Mouse (Mus musculus): ENCODE measurements at regions not wholly inside any gene's neighbourhood (a gene's known extent, or its start where the extent isn't known, plus 50 kb on each side); places are given as distances from the start of the nearest gene placed in this dataset.

GRCm38 (mm10) chr19:26987197-26987596 is 101.5 kb downstream of the Gm815 start:
- Histone ChIP-seq H3K4me1 (replicated peaks; ENCODE audit: low read depth, low read length) (no peaks in the 10 kb centered on the region), H3K36me3 (ENCODE audit: insufficient read depth, low read length) (no peaks in the 10 kb centered on the region), H3K27me3 (ENCODE audit: insufficient read depth, low read length) (no peaks in the 10 kb centered on the region), H3K9me3 (ENCODE audit: low read length) (no peaks in the 10 kb centered on the region), H3K4me3 (replicated peaks; ENCODE audit: low read length) (no peak overlapping the region)
- TF ChIP-seq CTCF (conservative IDR thresholded peaks at IDR 0.05; ENCODE audit: low read length) (no peak), NANOG (IDR thresholded peaks at IDR 0.05; ENCODE audit: borderline replicate concordance, low read length) (no peak), POU5F1 (IDR thresholded peaks at IDR 0.05; ENCODE audit: borderline replicate concordance, low read length) (no peak)

DNA sequence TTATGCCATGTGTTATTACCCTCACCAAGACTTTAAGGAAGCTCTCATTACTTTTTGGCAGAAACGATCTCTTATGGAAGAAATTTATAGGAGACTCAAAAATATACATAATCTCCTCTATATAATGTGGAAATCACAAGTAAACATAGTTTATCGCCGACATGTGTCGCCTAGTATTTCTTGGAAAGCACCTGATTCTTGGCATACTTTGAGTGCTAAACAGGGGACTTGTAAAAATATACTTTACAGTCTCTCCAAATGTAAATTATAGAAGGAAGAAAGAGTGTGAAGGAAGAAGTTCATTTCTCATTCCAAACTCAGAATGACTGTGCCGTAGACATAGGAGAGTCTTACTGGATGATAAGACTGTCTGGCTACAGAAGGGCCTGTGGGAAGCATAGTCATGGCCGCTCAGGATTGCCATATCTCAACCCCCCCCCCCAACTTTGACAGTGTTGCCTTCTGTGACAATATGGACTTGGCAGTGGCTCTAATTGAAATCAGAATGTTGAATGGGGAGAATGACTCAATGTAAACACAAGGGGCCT is 102.3 kb downstream of the Gm815 start:
- H3K27me3 ChIP-seq (ENCODE audit: insufficient read depth, low read length), result no peaks in the 10 kb centered on the region
- no peaks in the 10 kb centered on the region for H3K4me1 ChIP-seq (replicated peaks; ENCODE audit: low read depth, low read length)
- no peak overlapping the region for H3K4me3 ChIP-seq (replicated peaks; ENCODE audit: low read length)
- no peaks in the 10 kb centered on the region for H3K36me3 ChIP-seq (ENCODE audit: insufficient read depth, low read length)
- no peaks in the 10 kb centered on the region for H3K9me3 ChIP-seq (ENCODE audit: low read length)
- TF ChIP-seq POU5F1 (IDR thresholded peaks at IDR 0.05; ENCODE audit: borderline replicate concordance, low read length) (no peak), CTCF (conservative IDR thresholded peaks at IDR 0.05; ENCODE audit: low read length) (no peak), NANOG (IDR thresholded peaks at IDR 0.05; ENCODE audit: borderline replicate concordance, low read length) (no peak)

GRCm38 (mm10) chr19:26994586-26995352 is 109.1 kb downstream of the Gm815 start:
- H3K27me3 ChIP-seq (ENCODE audit: insufficient read depth, low read length), result no peaks in the 10 kb centered on the region
- TF ChIP-seq CTCF (conservative IDR thresholded peaks at IDR 0.05; ENCODE audit: low read length) (no peak), POU5F1 (IDR thresholded peaks at IDR 0.05; ENCODE audit: borderline replicate concordance, low read length) (no peak), NANOG (IDR thresholded peaks at IDR 0.05; ENCODE audit: borderline replicate concordance, low read length) (no peak)
- no peak overlapping the region for H3K4me3 ChIP-seq (replicated peaks; ENCODE audit: low read length)
- no peaks in the 10 kb centered on the region for H3K4me1 ChIP-seq (replicated peaks; ENCODE audit: low read depth, low read length)
- H3K9me3 ChIP-seq (ENCODE audit: low read length), result no peaks in the 10 kb centered on the region
- no peaks in the 10 kb centered on the region for H3K36me3 ChIP-seq (ENCODE audit: insufficient read depth, low read length)

DNA sequence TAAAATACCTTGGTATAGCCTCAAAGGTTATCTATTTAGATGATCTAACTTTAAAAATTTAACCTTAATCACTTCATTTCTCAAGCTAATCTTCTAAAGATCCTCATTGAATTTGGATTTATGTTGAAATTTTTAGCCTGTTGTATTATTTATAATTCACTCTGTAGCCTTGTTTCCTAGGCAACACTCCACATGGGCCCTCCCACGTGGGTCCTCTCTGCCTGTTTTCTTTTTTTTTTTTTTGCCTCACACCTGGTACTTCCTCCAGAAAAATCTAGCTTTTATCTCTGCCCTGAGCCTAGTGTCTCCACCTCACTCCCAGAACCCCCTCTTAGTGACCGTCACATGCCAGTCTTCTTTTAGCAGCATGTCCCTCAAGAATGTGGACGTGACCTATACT is 113.9 kb downstream of the Gm815 start:
- H3K27me3 ChIP-seq (ENCODE audit: insufficient read depth, low read length), result no peaks in the 10 kb centered on the region
- H3K4me1 ChIP-seq (replicated peaks; ENCODE audit: low read depth, low read length), result no peaks in the 10 kb centered on the region
- no peak overlapping the region for H3K4me3 ChIP-seq (replicated peaks; ENCODE audit: low read length)
- TF ChIP-seq NANOG (IDR thresholded peaks at IDR 0.05; ENCODE audit: borderline replicate concordance, low read length), result no peak
- no peak for TF ChIP-seq CTCF (conservative IDR thresholded peaks at IDR 0.05; ENCODE audit: low read length)
- TF ChIP-seq POU5F1 (IDR thresholded peaks at IDR 0.05; ENCODE audit: borderline replicate concordance, low read length), result no peak
- H3K9me3 ChIP-seq (ENCODE audit: low read length), result no peaks in the 10 kb centered on the region
- H3K36me3 ChIP-seq (ENCODE audit: insufficient read depth, low read length), result no peaks in the 10 kb centered on the region

- TF ChIP-seq CTCF (conservative IDR thresholded peaks at IDR 0.05; ENCODE audit: low read length), result no peak
- TF ChIP-seq NANOG (IDR thresholded peaks at IDR 0.05; ENCODE audit: borderline replicate concordance, low read length), result no peak
- TF ChIP-seq POU5F1 (IDR thresholded peaks at IDR 0.05; ENCODE audit: borderline replicate concordance, low read length), result no peak
- H3K36me3 ChIP-seq (ENCODE audit: insufficient read depth, low read length), result no peaks in the 10 kb centered on the region
- H3K4me3 ChIP-seq (replicated peaks; ENCODE audit: low read length), result no peak overlapping the region
- no peaks in the 10 kb centered on the region for H3K4me1 ChIP-seq (replicated peaks; ENCODE audit: low read depth, low read length)
- no peaks in the 10 kb centered on the region for H3K27me3 ChIP-seq (ENCODE audit: insufficient read depth, low read length)
- H3K9me3 ChIP-seq (ENCODE audit: low read length), result no peaks in the 10 kb centered on the region
Measured at GRCm38 (mm10) chr19:27021930-27022329, 136.2 kb downstream of the Gm815 start.

- no peak overlapping the region for H3K4me3 ChIP-seq (replicated peaks; ENCODE audit: low read length)
- H3K9me3 ChIP-seq (ENCODE audit: low read length), result no peaks in the 10 kb centered on the region
- H3K27me3 ChIP-seq (ENCODE audit: insufficient read depth, low read length), result no peaks in the 10 kb centered on the region
- H3K36me3 ChIP-seq (ENCODE audit: insufficient read depth, low read length), result no peaks in the 10 kb centered on the region
- no peaks in the 10 kb centered on the region for H3K4me1 ChIP-seq (replicated peaks; ENCODE audit: low read depth, low read length)
- TF ChIP-seq NANOG (IDR thresholded peaks at IDR 0.05; ENCODE audit: borderline replicate concordance, low read length) (no peak), CTCF (conservative IDR thresholded peaks at IDR 0.05; ENCODE audit: low read length) (no peak), POU5F1 (IDR thresholded peaks at IDR 0.05; ENCODE audit: borderline replicate concordance, low read length) (no peak)
Measured at GRCm38 (mm10) chr19:27022917-27023316, 137.2 kb downstream of the Gm815 start.

GRCm38 (mm10) chr19:27028834-27029233 is 143.2 kb downstream of the Gm815 start:
- no peak for TF ChIP-seq CTCF (conservative IDR thresholded peaks at IDR 0.05; ENCODE audit: low read length)
- no peak for TF ChIP-seq NANOG (IDR thresholded peaks at IDR 0.05; ENCODE audit: borderline replicate concordance, low read length)
- TF ChIP-seq POU5F1 (IDR thresholded peaks at IDR 0.05; ENCODE audit: borderline replicate concordance, low read length), result no peak
- H3K27me3 ChIP-seq (ENCODE audit: insufficient read depth, low read length), result no peaks in the 10 kb centered on the region

GRCm38 (mm10) chr19:27031030-27031700 is 145.5 kb downstream of the Gm815 start:
- Histone ChIP-seq H3K4me3 (replicated peaks; ENCODE audit: low read length) (no peak overlapping the region), H3K9me3 (ENCODE audit: low read length) (no peaks in the 10 kb centered on the region), H3K27me3 (ENCODE audit: insufficient read depth, low read length) (no peaks in the 10 kb centered on the region), H3K36me3 (ENCODE audit: insufficient read depth, low read length) (no peaks in the 10 kb centered on the region), H3K4me1 (replicated peaks; ENCODE audit: low read depth, low read length) (no peaks in the 10 kb centered on the region)
- no peak for TF ChIP-seq POU5F1 (IDR thresholded peaks at IDR 0.05; ENCODE audit: borderline replicate concordance, low read length)
- no peak for TF ChIP-seq NANOG (IDR thresholded peaks at IDR 0.05; ENCODE audit: borderline replicate concordance, low read length)
- TF ChIP-seq CTCF (conservative IDR thresholded peaks at IDR 0.05; ENCODE audit: low read length), result no peak

More at GRCm38 (mm10) chr19:27028834-27029233, 143.2 kb downstream of the Gm815 start:
- no peaks in the 10 kb centered on the region for H3K36me3 ChIP-seq (ENCODE audit: insufficient read depth, low read length)
- no peak overlapping the region for H3K4me3 ChIP-seq (replicated peaks; ENCODE audit: low read length)
- H3K4me1 ChIP-seq (replicated peaks; ENCODE audit: low read depth, low read length), result no peaks in the 10 kb centered on the region
- no peaks in the 10 kb centered on the region for H3K9me3 ChIP-seq (ENCODE audit: low read length)

Measured in E14TG2a.4 (cell line).